Mouse (Mus musculus) bone marrow, adult 2 months (tissue): ENCODE measurements at regions not wholly inside any gene's neighbourhood (a gene's known extent, or its start where the extent isn't known, plus 50 kb on each side); places are given as distances from the start of the nearest gene placed in this dataset.

Experiments
- H3K27ac ChIP-seq: fragments of 200-500 bp; 2 replicates; pipeline ENCODE4 v1.5.1; 2012; ENCODE audit warnings: low read depth, mild to moderate bottlenecking, control low read depth, inconsistent platforms, low read length; ENCODE audit not compliant: control insufficient read depth, poor library complexity, insufficient read depth
- H3K4me1 ChIP-seq: fragments of 200-500 bp; 2 replicates; pipeline ENCODE4 v1.6.1; 2011; ENCODE audit warnings: low read length; ENCODE audit not compliant: control insufficient read depth, insufficient read depth
- H3K4me3 ChIP-seq: fragments of 200-500 bp; replicated peaks from 2 replicates; pipeline ENCODE3; 2011; ENCODE audit warnings: mild to moderate bottlenecking, low read depth, low read length, control low read depth; ENCODE audit not compliant: control insufficient read depth
- CTCF ChIP-seq: fragments of 200-500 bp; IDR thresholded peaks from 2 replicates; pipeline ENCODE4 v1.5.1; 2011; ENCODE audit warnings: low read length, control low read depth; ENCODE audit not compliant: control insufficient read depth, insufficient read depth
- POLR2A ChIP-seq: fragments of 200-500 bp; IDR thresholded peaks from 2 replicates; pipeline ENCODE4 v1.6.1; 2011; ENCODE audit warnings: low read depth, mild to moderate bottlenecking, control low read depth, low read length, borderline replicate concordance; ENCODE audit not compliant: control insufficient read depth
- WGBS: fragments of 180-500 bp; shearing (Covaris S2); methylation state at CpG from one replicate; pipeline ENCODE4 v1.1.7; 2018; 5-methylcytosine and 5-hydroxymethylcytosine counted together

- TF ChIP-seq CTCF (no peak), POLR2A (no peak)
- Histone ChIP-seq H3K27ac (no peak overlapping the region), H3K4me1 (no peaks in the 10 kb centered on the region), H3K4me3 (no peak overlapping the region)
- 19% methylated on average over 6 of the region's 6 CpGs for WGBS
Observed at GRCm38 (mm10) chr6:98435676-98436075, 93.1 kb upstream of the Gm765 start.

- no peak overlapping the region for H3K4me3 ChIP-seq
- no peaks in the 10 kb centered on the region for H3K4me1 ChIP-seq
- 78% methylated on average over 6 of the region's 6 CpGs for WGBS
- TF ChIP-seq POLR2A (no peak), CTCF (no peak)
- no peak overlapping the region for H3K27ac ChIP-seq
Observed at GRCm38 (mm10) chr6:98433286-98433685, 90.7 kb upstream of the Gm765 start.

DNA sequence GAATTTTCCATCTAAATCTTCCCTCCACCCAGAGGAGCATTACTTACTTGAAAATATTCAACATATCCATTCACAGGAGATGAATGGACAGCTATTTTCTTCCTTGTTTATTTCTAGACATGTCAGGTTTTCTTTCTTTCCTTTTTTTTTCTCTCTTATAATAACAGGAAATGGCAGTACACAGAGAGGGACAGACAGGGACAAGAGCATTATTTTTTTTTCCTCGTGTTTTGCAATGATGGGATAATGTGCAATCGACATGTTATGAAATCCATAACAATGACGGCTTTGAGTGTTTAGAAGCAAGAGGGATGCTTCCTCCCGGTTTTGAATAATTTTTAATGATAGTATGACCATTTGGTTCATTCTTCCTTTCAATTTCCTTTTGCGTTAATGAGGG, 86.6 kb upstream of the Gm765 start:
- TF ChIP-seq POLR2A (no peak), CTCF (no peak)
- WGBS = 58% methylated on average over 5 of the region's 5 CpGs
- H3K4me1 ChIP-seq = no peaks in the 10 kb centered on the region

DNA sequence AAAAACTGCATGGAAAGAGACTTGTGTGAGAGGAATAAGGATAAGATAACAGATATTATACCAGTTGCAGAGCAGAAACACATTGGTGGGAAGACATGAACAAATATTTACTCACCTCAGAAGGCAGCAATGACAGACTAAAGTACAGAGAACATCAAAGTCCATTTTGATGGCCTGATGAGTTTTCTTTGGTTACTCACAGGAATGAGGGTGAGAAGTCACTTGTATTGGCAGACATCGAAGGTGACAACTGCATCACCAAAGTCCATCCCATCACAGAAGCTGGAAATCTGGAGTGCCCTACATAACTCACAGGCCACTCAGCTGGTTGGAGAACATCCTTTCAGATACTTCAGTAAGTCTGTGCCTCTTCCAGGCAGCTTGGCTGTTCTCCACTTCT, 60.1 kb upstream of the Gm765 start:
- no peak for TF ChIP-seq CTCF
- TF ChIP-seq POLR2A = no peak
- WGBS = 76% methylated on average over 1 of the region's 1 CpGs
- H3K4me1 ChIP-seq = no peaks in the 10 kb centered on the region
- no peak overlapping the region for H3K4me3 ChIP-seq
- H3K27ac ChIP-seq = no peak overlapping the region

More for the DNA sequence above, 86.6 kb upstream of the Gm765 start:
- Histone ChIP-seq H3K4me3 (no peak overlapping the region), H3K27ac (no peak overlapping the region)

DNA sequence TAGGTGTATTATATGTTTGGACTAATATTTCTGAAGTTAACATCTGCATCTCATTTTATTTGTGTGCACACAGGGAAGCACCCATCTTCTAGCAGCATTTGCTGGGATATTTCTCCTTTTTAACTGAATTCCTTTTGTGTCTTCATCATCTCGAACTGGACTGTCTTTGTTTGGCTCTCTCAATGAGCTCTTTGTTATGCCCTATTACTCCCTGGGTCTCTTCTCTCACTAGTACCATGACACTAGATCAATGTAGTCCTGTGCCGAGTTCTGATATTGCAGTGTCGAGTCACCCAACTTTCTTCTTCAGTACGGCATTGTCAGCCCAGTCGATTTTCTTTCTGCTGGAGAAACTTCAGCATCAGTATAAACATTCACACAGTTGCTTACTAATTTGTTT, 52.0 kb upstream of the Gm765 start:
- WGBS = 72% methylated on average over 5 of the region's 5 CpGs
- no peak overlapping the region for H3K4me3 ChIP-seq
- no peak for TF ChIP-seq POLR2A
- no peak for TF ChIP-seq CTCF
- H3K27ac ChIP-seq = no peak overlapping the region
- no peaks in the 10 kb centered on the region for H3K4me1 ChIP-seq
